Mouse (Mus musculus): ENCODE data around the gene Ift20.
"Not testable (repeated sequence)": the region's sequence is repeated elsewhere in the genome, so short reads cannot be mapped to it uniquely, and the experiment has no call there.

DNA sequence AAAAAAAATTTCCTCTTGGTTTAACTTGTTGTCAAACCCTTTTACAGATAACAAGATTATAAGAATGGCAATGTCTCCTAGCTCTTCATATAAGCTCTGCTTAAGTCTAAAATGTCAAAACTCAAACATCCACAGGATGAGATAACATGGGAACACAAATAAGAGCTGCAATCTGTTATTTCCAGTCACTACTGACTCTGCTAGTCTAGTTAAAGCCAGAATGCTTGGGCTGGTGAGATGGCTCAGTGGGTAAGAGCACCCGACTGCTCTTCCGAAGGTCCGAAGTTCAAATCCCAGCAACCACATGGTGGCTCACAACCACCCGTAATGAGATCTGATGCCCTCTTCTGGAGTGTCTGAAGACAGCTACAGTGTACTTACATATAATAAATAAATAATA, 37.9 kb downstream of the Ift20 start:
- not testable (repeated sequence) for TF ChIP-seq CTCF (IDR thresholded peaks at IDR 0.05; ENCODE audit: low read depth, low read length); EP300 (IDR thresholded peaks at IDR 0.05; ENCODE audit: insufficient read depth, low read depth, low read length); POLR2A (IDR thresholded peaks at IDR 0.05; ENCODE audit: insufficient read depth, low read length)

Data from ES-Bruce4 (cell line).